Mouse (Mus musculus) ZHBTc4 (cell line): ENCODE results near the gene Cep83.
A peak's percentile ranks its signal among the peaks of the same experiment; 100 is the strongest.

Source experiments
- DNase-seq: peaks from one replicate; pipeline ENCODE4 v3.0.0-alpha.2; 2011; ENCODE audit warnings: low read depth, low spot score

Gene Cep83

GRCm38 (mm10) chr10:94777576-94777975 lies 89.1 kb downstream of the Cep83 start:
- no peak for DNase-seq

GRCm38 (mm10) chr10:94779319-94779718 lies 90.9 kb downstream of the Cep83 start:
- DNase-seq: no peak

- no peak for DNase-seq
Observed at GRCm38 (mm10) chr10:94780618-94781262, 92.3 kb downstream of the Cep83 start.

- DNase-seq: no peak
Observed at GRCm38 (mm10) chr10:94789205-94789604, 100.8 kb downstream of the Cep83 start.

- DNase-seq: no peak
Observed at GRCm38 (mm10) chr10:94793914-94794313, 105.5 kb downstream of the Cep83 start.

- no peak for DNase-seq
Observed at GRCm38 (mm10) chr10:94794666-94795244, 106.3 kb downstream of the Cep83 start.

GRCm38 (mm10) chr10:94798128-94798527 lies 109.7 kb downstream of the Cep83 start:
- no peak for DNase-seq

GRCm38 (mm10) chr10:94799485-94800239 lies 111.2 kb downstream of the Cep83 start:
- peak; percentile 48 for DNase-seq

- no peak for DNase-seq
Observed at GRCm38 (mm10) chr10:94800677-94801354, 112.4 kb downstream of the Cep83 start.

GRCm38 (mm10) chr10:94804029-94804908 lies 115.8 kb downstream of the Cep83 start:
- no peak for DNase-seq

- DNase-seq: no peak
Observed at GRCm38 (mm10) chr10:94804909-94805220, 116.4 kb downstream of the Cep83 start.

- no peak for DNase-seq
Observed at GRCm38 (mm10) chr10:94807323-94807722, 118.9 kb downstream of the Cep83 start.

- no peak for DNase-seq
Observed at GRCm38 (mm10) chr10:94808275-94808674, 119.8 kb downstream of the Cep83 start.

- DNase-seq: no peak
Observed at GRCm38 (mm10) chr10:94809946-94810472, 121.6 kb downstream of the Cep83 start.

GRCm38 (mm10) chr10:94811907-94812851 lies 123.7 kb downstream of the Cep83 start:
- no peak for DNase-seq

- DNase-seq: no peak
Observed at GRCm38 (mm10) chr10:94818127-94818526, 129.7 kb downstream of the Cep83 start.

GRCm38 (mm10) chr10:94818781-94819665 lies 130.6 kb downstream of the Cep83 start:
- DNase-seq: peak; percentile 68

- DNase-seq: no peak
Observed at GRCm38 (mm10) chr10:94823971-94824760, 135.7 kb downstream of the Cep83 start.
